Mouse (Mus musculus) G1E (cell line): ENCODE measurements around the gene Rrp1b.
A peak's percentile ranks its signal among the peaks of the same experiment; 100 is the strongest.

Experiments
- CTCF ChIP-seq: IDR thresholded peaks from 2 replicates; pipeline ENCODE4 v1.5.1; 2012; ENCODE audit warnings: low read depth, low read length, inconsistent platforms, mixed read lengths
- TAL1 ChIP-seq: conservative IDR thresholded peaks from 2 replicates; pipeline ENCODE4 v1.6.1; 2012; ENCODE audit warnings: low read depth, low read length, inconsistent platforms, mixed read lengths

- TF ChIP-seq CTCF = no peak
- peak; percentile 28; the same call in 1 of the 2 replicates for TF ChIP-seq TAL1
Observed at GRCm38 (mm10) chr17:32092241-32092619, 56.3 kb downstream of the Rrp1b start.
